Mouse (Mus musculus) hindbrain, embryonic 11.5 days (tissue): ENCODE data around the gene Cdiptos. TPM values are rescaled to one million over a fixed set of nuclear protein-coding genes. Genes with fewer than 3 reads are reported as not detected.

Experiments
- ATAC-seq: fragments of 200-750 bp; cut with Nextera tagmentation; 2 replicates; pipeline ENCODE4 v1.8.0; 2017; ENCODE audit warnings: mild to moderate bottlenecking, moderate TSS enrichment, moderate library complexity; ENCODE audit not compliant: low FRiP score
- DNase-seq: peaks from one replicate; pipeline ENCODE4 v3.0.0-alpha.2; 2015; ENCODE audit warnings: low spot score
- H3K27ac ChIP-seq: fragments of 300-500 bp; sonication (generic); 2 replicates; pipeline ENCODE4 v1.5.1; 2014; ENCODE audit warnings: mild to moderate bottlenecking, low read depth, low read length
- H3K27me3 ChIP-seq: fragments of 300-500 bp; sonication (generic); 2 replicates; pipeline ENCODE4 v1.6.1; 2014; ENCODE audit warnings: mild to moderate bottlenecking, low read length, moderate library complexity, mixed read lengths; ENCODE audit not compliant: control insufficient read depth, insufficient read depth
- H3K36me3 ChIP-seq: fragments of 300-500 bp; sonication (generic); 2 replicates; pipeline ENCODE4 v1.6.1; 2014; ENCODE audit warnings: mild to moderate bottlenecking, low read length, moderate library complexity, mixed read lengths; ENCODE audit not compliant: control insufficient read depth, insufficient read depth
- H3K4me1 ChIP-seq: fragments of 300-500 bp; sonication (generic); replicated peaks from 2 replicates; pipeline ENCODE4 v1.6.1; 2014; ENCODE audit warnings: low read length, mixed read lengths; ENCODE audit not compliant: control insufficient read depth, insufficient read depth
- H3K4me2 ChIP-seq: fragments of 300-500 bp; sonication (generic); replicated peaks from 2 replicates; pipeline ENCODE4 v1.6.1; 2014; ENCODE audit warnings: mild to moderate bottlenecking, low read depth, low read length
- H3K4me3 ChIP-seq: fragments of 300-500 bp; sonication (generic); 2 replicates; pipeline ENCODE4 v1.5.1; 2014; ENCODE audit warnings: low read depth, low read length
- H3K9ac ChIP-seq: fragments of 300-500 bp; sonication (generic); 2 replicates; pipeline ENCODE4 v1.6.1; 2014; ENCODE audit warnings: low read depth, low read length
- H3K9me3 ChIP-seq: fragments of 300-500 bp; sonication (generic); 2 replicates; pipeline ENCODE4 v1.6.1; 2016; ENCODE audit warnings: low read length; ENCODE audit not compliant: control insufficient read depth
- WGBS: fragments of 180-500 bp; shearing (Covaris S2); extraction: QIAGEN DNeasy Blood & Tissue Kit; methylation state at CpG from one replicate; pipeline ENCODE4 v1.1.7; 2014; 5-methylcytosine and 5-hydroxymethylcytosine counted together
- polyA plus RNA-seq: library from polyadenylated mRNA; unstranded; fragments of >200 nt; fragmentation: Nextera tagmentation; extraction: Ambion mirVana; gene quantifications from 2 replicates; pipeline ENCODE4 v1.2.1, GENCODE M21; 2014

Gene Cdiptos
- polyA plus RNA-seq, 1 experiment from 2014 or later: 0.63 TPM

- 0 out of 2 replicates have a peak, but pooled peaks cover 3% of the 10 kb centered on the region for H3K36me3 ChIP-seq
- no peak for DNase-seq
- H3K4me1 ChIP-seq: no peaks in the 10 kb centered on the region
- H3K27me3 ChIP-seq: no peaks in the 10 kb centered on the region
- WGBS: 93% methylated on average over 2 of the region's 2 CpGs
- no peaks in the 10 kb centered on the region for H3K9me3 ChIP-seq
- no peak overlapping the region for H3K9ac ChIP-seq
- H3K4me3 ChIP-seq: no peak overlapping the region
- no peak overlapping the region for H3K4me2 ChIP-seq
- H3K27ac ChIP-seq: no peak overlapping the region
- no peak for ATAC-seq
These were observed 43.2 kb downstream of the Cdiptos start for GRCm38 (mm10) chr7:126932652-126933051.

- DNase-seq: no peak
- peak; percentile 80 for ATAC-seq
- Histone ChIP-seq H3K4me1 (no peaks in the 10 kb centered on the region), H3K27me3 (no peaks in the 10 kb centered on the region), H3K9ac (peak overlapping the region; percentile 67), H3K4me2 (peak overlapping the region; percentile 93), H3K9me3 (no peaks in the 10 kb centered on the region), H3K36me3 (no peaks in the 10 kb centered on the region), H3K27ac (peak overlapping the region; percentile 43; the same call in 1 of the 2 replicates), H3K4me3 (peak overlapping the region; percentile 71)
- WGBS: under 1% methylated on average over 21 of the region's 27 CpGs
These were observed 46.9 kb downstream of the Cdiptos start for GRCm38 (mm10) chr7:126929046-126929445.

- peak within 1 kb of the TSS; percentile 71 for H3K4me3 ChIP-seq
- H3K4me2 ChIP-seq: peak within 1 kb of the TSS; percentile 93
- H3K27me3 ChIP-seq: no peaks in the 10 kb centered on the region
- no peaks in the 10 kb centered on the region for H3K9me3 ChIP-seq
- H3K36me3 ChIP-seq: no peaks in the 10 kb centered on the region
- H3K4me1 ChIP-seq: no peaks in the 10 kb centered on the region
- peak within 1 kb of the TSS; percentile 43; the same call in 1 of the 2 replicates for H3K27ac ChIP-seq
- peak within 1 kb of the TSS; percentile 67 for H3K9ac ChIP-seq
- 5% methylated on average over 48 of the region's 56 CpGs for WGBS
- ATAC-seq (peak; percentile 94), DNase-seq (peak; percentile 95)
These were observed 47.4 kb downstream of the Cdiptos start, which contains the start of gene Kctd13 for GRCm38 (mm10) chr7:126928384-126929037. Gene Kctd13, plus strand, starts transcription at chr7:126928879.

GRCm38 (mm10) chr7:126926299-126926698 lies 49.6 kb downstream of the Cdiptos start:
- WGBS: 59% methylated on average over 3 of the region's 3 CpGs
- no peak overlapping the region for H3K4me3 ChIP-seq
- H3K4me2 ChIP-seq: no peak overlapping the region
- no peak for ATAC-seq
- no peak for DNase-seq
- H3K36me3 ChIP-seq: no peaks in the 10 kb centered on the region
- no peak overlapping the region for H3K9ac ChIP-seq
- H3K4me1 ChIP-seq: peaks cover 4% of the 10 kb centered on the region; the same call in 1 of the 2 replicates
- H3K9me3 ChIP-seq: no peaks in the 10 kb centered on the region
- no peak overlapping the region for H3K27ac ChIP-seq
- H3K27me3 ChIP-seq: no peaks in the 10 kb centered on the region

GRCm38 (mm10) chr7:126923999-126924398 lies 51.9 kb downstream of the Cdiptos start:
- peaks cover 4% of the 10 kb centered on the region; the same call in 1 of the 2 replicates for H3K4me1 ChIP-seq
- peak overlapping the region; percentile 88 for H3K27ac ChIP-seq
- DNase-seq (no peak), ATAC-seq (no peak)
- no peaks in the 10 kb centered on the region for H3K9me3 ChIP-seq
- no peaks in the 10 kb centered on the region for H3K36me3 ChIP-seq
- no peak overlapping the region for H3K4me3 ChIP-seq
- no peaks in the 10 kb centered on the region for H3K27me3 ChIP-seq
- 27% methylated on average over 5 of the region's 5 CpGs for WGBS
- H3K9ac ChIP-seq: no peak overlapping the region
- no peak overlapping the region for H3K4me2 ChIP-seq

GRCm38 (mm10) chr7:126922624-126923060 lies 53.3 kb downstream of the Cdiptos start, which contains the start of gene Tmem219:
Gene Tmem219, minus strand, starts transcription at chr7:126922917.
- peak within 1 kb of the TSS; percentile 88 for H3K27ac ChIP-seq
- 28% methylated on average over 5 of the region's 5 CpGs for WGBS
- peak within 1 kb of the TSS; percentile 11; the same call in 1 of the 2 replicates for H3K4me3 ChIP-seq
- peak within 1 kb of the TSS; percentile 44 for H3K9ac ChIP-seq
- peak within 1 kb of the TSS; percentile 31 for H3K4me2 ChIP-seq
- ATAC-seq (peak; percentile 86), DNase-seq (peak; percentile 74)
- H3K4me1 ChIP-seq: peaks cover 4% of the 10 kb centered on the region; the same call in 1 of the 2 replicates
- no peaks in the 10 kb centered on the region for H3K36me3 ChIP-seq
- no peaks in the 10 kb centered on the region for H3K27me3 ChIP-seq
- H3K9me3 ChIP-seq: no peaks in the 10 kb centered on the region

Other genes with a start within 250 kb of the Cdiptos start
- 47.2 and 51.8 TPM in 2 replicates for gene Mapk3, start 216.5 kb downstream of the Cdiptos start, polyA plus RNA-seq
- 0.97 and 1.4 TPM in 2 replicates for gene Gdpd3, start 209.8 kb downstream of the Cdiptos start, polyA plus RNA-seq
- gene Ypel3, start 199.1 kb downstream of the Cdiptos start, polyA plus RNA-seq: 114 and 119 TPM in 2 replicates
- 0.25 and 0.79 TPM in 2 replicates for gene Tbx6, start 194.6 kb downstream of the Cdiptos start, polyA plus RNA-seq
- 313 and 330 TPM in 2 replicates for gene Ppp4c, start 183.6 kb downstream of the Cdiptos start, polyA plus RNA-seq
- 14.6 and 16.3 TPM in 2 replicates for gene Fam57b, start 178.4 kb downstream of the Cdiptos start, polyA plus RNA-seq
- gene 4930451I11Rik, start 144.5 kb downstream of the Cdiptos start, polyA plus RNA-seq: not detected in 2 replicates
- gene Doc2a, start 128.7 kb downstream of the Cdiptos start, polyA plus RNA-seq: 3.4 and 3.7 TPM in 2 replicates
- 22.0 and 25.2 TPM in 2 replicates for gene Hirip3, start 114.1 kb downstream of the Cdiptos start, polyA plus RNA-seq
- 89.3 and 89.4 TPM in 2 replicates for gene Ino80e, start 113.7 kb downstream of the Cdiptos start, polyA plus RNA-seq
- 27.3 and 31.2 TPM in 2 replicates for gene Taok2, start 91.4 kb downstream of the Cdiptos start, polyA plus RNA-seq
- gene Tmem219, start 53.2 kb downstream of the Cdiptos start, polyA plus RNA-seq: 25.3 and 28.6 TPM in 2 replicates
- 30.1 and 33.5 TPM in 2 replicates for gene Kctd13, start 47.2 kb downstream of the Cdiptos start, polyA plus RNA-seq
- 0.90 and 0.92 TPM in 2 replicates for gene Asphd1, start 26.5 kb downstream of the Cdiptos start, polyA plus RNA-seq
- 13.2 and 14.2 TPM in 2 replicates for gene Sez6l2, start 25.5 kb downstream of the Cdiptos start, polyA plus RNA-seq
- 68.9 and 69.5 TPM in 2 replicates for gene Cdipt, start 184 bp downstream of the Cdiptos start, polyA plus RNA-seq
- 3.4 and 3.5 TPM in 2 replicates for gene Mvp, start 38.5 kb upstream of the Cdiptos start, polyA plus RNA-seq
- gene Pagr1b, start 40.4 kb upstream of the Cdiptos start, polyA plus RNA-seq: not detected in 2 replicates
- gene Pagr1a, start 41.3 kb upstream of the Cdiptos start, polyA plus RNA-seq: 76.1 and 78.5 TPM in 2 replicates
- 50.4 and 53.7 TPM in 2 replicates for gene Gm42742, start 45.0 kb upstream of the Cdiptos start, polyA plus RNA-seq
- 7.2 and 7.7 TPM in 2 replicates for gene Prrt2, start 45.1 kb upstream of the Cdiptos start, polyA plus RNA-seq
- gene Maz, start 50.9 kb upstream of the Cdiptos start, polyA plus RNA-seq: 69.4 and 71.4 TPM in 2 replicates
- gene Kif22, start 66.4 kb upstream of the Cdiptos start, polyA plus RNA-seq: 142 and 146 TPM in 2 replicates
- gene Zg16, start 111.2 kb upstream of the Cdiptos start, polyA plus RNA-seq: not detected in 2 replicates
- 1.0 and 1.3 TPM in 2 replicates for gene AI467606, start 115.3 kb upstream of the Cdiptos start, polyA plus RNA-seq
- gene Qprt, start 146.1 kb upstream of the Cdiptos start, polyA plus RNA-seq: 1.7 and 2.0 TPM in 2 replicates
- 0.07 and 0.08 TPM in 2 replicates for gene Spn, start 161.7 kb upstream of the Cdiptos start, polyA plus RNA-seq
- 64.7 and 76.2 TPM in 2 replicates for gene Cd2bp2, start 220.0 kb upstream of the Cdiptos start, polyA plus RNA-seq
- gene Tbc1d10b, start 232.4 kb upstream of the Cdiptos start, polyA plus RNA-seq: 18.7 and 19.1 TPM in 2 replicates
- 24.1 and 26.5 TPM in 2 replicates for gene Mylpf, start 232.8 kb upstream of the Cdiptos start, polyA plus RNA-seq